Mouse (Mus musculus) heart, adult 2 months (tissue): ENCODE results near the gene Ifitm5. TPM values are rescaled to one million over a fixed set of nuclear protein-coding genes. Genes with fewer than 3 reads are reported as not detected.
"Not testable (repeated sequence)": the region's sequence is repeated elsewhere in the genome, so short reads cannot be mapped to it uniquely, and the experiment has no call there.

Experiments
- DNase-seq, 2 experiments: peaks; one replicate each; pipeline ENCODE4 v3.0.0; 2021
- H3K27ac ChIP-seq: fragments of 200-600 bp; 2 replicates; pipeline ENCODE4 v1.8.1; 2022
- H3K27me3 ChIP-seq: fragments of 200-500 bp; 2 replicates; pipeline ENCODE4 v1.6.1; 2012; ENCODE audit warnings: mild to moderate bottlenecking, low read length, inconsistent platforms, mixed read lengths; ENCODE audit not compliant: control insufficient read depth, insufficient read depth
- H3K36me3 ChIP-seq: fragments of 200-500 bp; 2 replicates; pipeline ENCODE4 v1.6.1; 2012; ENCODE audit warnings: low read length, inconsistent platforms; ENCODE audit not compliant: control insufficient read depth, insufficient read depth
- H3K4me1 ChIP-seq: fragments of 200-500 bp; 2 replicates; pipeline ENCODE4 v1.6.1; 2011; ENCODE audit warnings: low read length; ENCODE audit not compliant: control insufficient read depth, insufficient read depth
- H3K4me3 ChIP-seq: fragments of 200-600 bp; 2 replicates; pipeline ENCODE4 v1.8.1; 2022
- H3K79me2 ChIP-seq: fragments of 200-500 bp; replicated peaks from 2 replicates; pipeline ENCODE4 v1.6.1; 2012; ENCODE audit warnings: mild to moderate bottlenecking, inconsistent platforms, low read length, moderate library complexity, mixed read lengths; ENCODE audit not compliant: control insufficient read depth, insufficient read depth
- H3K9ac ChIP-seq: fragments of 200-500 bp; 2 replicates; pipeline ENCODE4 v1.6.1; 2012; ENCODE audit warnings: low read depth, mild to moderate bottlenecking, control low read depth, inconsistent platforms, low read length, mixed read lengths
- CTCF ChIP-seq: fragments of 200-600 bp; IDR thresholded peaks from 2 replicates; pipeline ENCODE4 v1.8.1; 2022; ENCODE audit warnings: antibody characterized with exemption, mild to moderate bottlenecking, moderate library complexity
- EP300 ChIP-seq: fragments of 200-500 bp; IDR thresholded peaks from 2 replicates; pipeline ENCODE4 v1.6.1; 2011; ENCODE audit warnings: low read depth, low read length, control low read depth; ENCODE audit not compliant: insufficient read depth
- POLR2A ChIP-seq: fragments of 200-500 bp; IDR thresholded peaks from 2 replicates; pipeline ENCODE4 v1.6.1; 2011; ENCODE audit warnings: mild to moderate bottlenecking, low read depth, low read length, control low read depth; ENCODE audit not compliant: insufficient read depth
- WGBS: fragments of 180-500 bp; shearing (Covaris S2); methylation state at CpG from one replicate; pipeline ENCODE4 v1.1.7; 2018; 5-methylcytosine and 5-hydroxymethylcytosine counted together
- intact Hi-C: fragments of 180-260 bp; cut with DNase I; formaldehyde crosslinking; loops from one replicate; pipeline ENCODE4 v1.15.1; 2025
- polyA plus RNA-seq: library from polyadenylated mRNA; depleted of rRNA; stranded (reverse); fragments of >200 nt; gene quantifications from 2 replicates; pipeline ENCODE4 v1.2.3, GENCODE M21; 2012
- total RNA-seq, 2 experiments: library from RNA; stranded (reverse); gene quantifications; 2 replicates each; pipeline ENCODE4 v1.2.3; 2021

Ifitm5 gene
- total and polyA plus RNA-seq, 3 experiments: 0.32 to 2.0 (median 0.34) TPM

GRCm38 (mm10) chr7:140975465-140975864 is 25.4 kb upstream of the Ifitm5 start:
- no peak overlapping the region for H3K9ac ChIP-seq
- TF ChIP-seq EP300 (no peak), CTCF (no peak), POLR2A (no peak)
- H3K4me3 ChIP-seq: no peak overlapping the region
- intact Hi-C loops: no loop called here
- H3K27ac ChIP-seq: no peak overlapping the region
- no peak for DNase-seq
- H3K27me3 ChIP-seq: no peaks in the 10 kb centered on the region
- H3K36me3 ChIP-seq: no peaks in the 10 kb centered on the region
- H3K79me2 ChIP-seq: no peaks in the 10 kb centered on the region
- H3K4me1 ChIP-seq: peaks cover 7% of the 10 kb centered on the region
- 43% methylated on average over 3 of the region's 3 CpGs for WGBS

- peaks cover 7% of the 10 kb centered on the region for H3K4me1 ChIP-seq
- H3K27me3 ChIP-seq: no peaks in the 10 kb centered on the region
- intact Hi-C loops: loop anchor here (5.0 kb wide), 1 partner anchor 32 kb away; no protein-coding TSS in a partner anchor
- no peaks in the 10 kb centered on the region for H3K79me2 ChIP-seq
- WGBS: 13% methylated on average over 9 of the region's 9 CpGs
- TF ChIP-seq CTCF (no peak), POLR2A (no peak), EP300 (no peak)
- H3K27ac ChIP-seq: peak overlapping the region; percentile 6
- DNase-seq: peak in 1 of 2 experiments; percentile 24
- H3K36me3 ChIP-seq: no peaks in the 10 kb centered on the region
- H3K4me3 ChIP-seq: no peak overlapping the region
- no peak overlapping the region for H3K9ac ChIP-seq
These were observed 24.8 kb upstream of the Ifitm5 start for GRCm38 (mm10) chr7:140974940-140975339.

- Histone ChIP-seq H3K9ac (no peak overlapping the region), H3K79me2 (no peaks in the 10 kb centered on the region), H3K4me1 (peaks cover 7% of the 10 kb centered on the region), H3K4me3 (no peak overlapping the region), H3K27me3 (no peaks in the 10 kb centered on the region), H3K27ac (no peak overlapping the region), H3K36me3 (no peaks in the 10 kb centered on the region)
- WGBS: 68% methylated on average over 14 of the region's 14 CpGs
- intact Hi-C loops: loop anchor here (5.0 kb wide), 1 partner anchor 34 kb away; no protein-coding TSS in a partner anchor
- DNase-seq: no peak
- no peak for TF ChIP-seq EP300
- no peak for TF ChIP-seq CTCF
- no peak for TF ChIP-seq POLR2A
These were observed 23.5 kb upstream of the Ifitm5 start for GRCm38 (mm10) chr7:140973396-140974165.

GRCm38 (mm10) chr7:140971479-140972171 is 21.5 kb upstream of the Ifitm5 start:
- peak; percentile 52 to 63 for DNase-seq
- Histone ChIP-seq H3K4me1 (peaks cover 7% of the 10 kb centered on the region), H3K36me3 (no peaks in the 10 kb centered on the region), H3K79me2 (no peaks in the 10 kb centered on the region), H3K4me3 (no peak overlapping the region), H3K27me3 (no peaks in the 10 kb centered on the region), H3K9ac (peak overlapping the region; percentile 18; the same call in 1 of the 2 replicates), H3K27ac (peak overlapping the region; percentile 76)
- TF ChIP-seq EP300: 0 out of 2 replicates have a peak, but pooled peaks have one; percentile 28
- no peak for TF ChIP-seq CTCF
- intact Hi-C loops: loop anchor here (2.0 to 5.0 kb wide), 2 partner anchors 31 to 36 kb away; partner anchors contain the start of gene Pgghg
- 40% methylated on average over 8 of the region's 8 CpGs for WGBS

GRCm38 (mm10) chr7:140970931-140971330 is 20.8 kb upstream of the Ifitm5 start:
- H3K36me3 ChIP-seq: no peaks in the 10 kb centered on the region
- peak in 1 of 2 experiments; percentile 32 for DNase-seq
- TF ChIP-seq EP300 (no peak), POLR2A (no peak)
- intact Hi-C loops: loop anchor here (2.0 to 5.0 kb wide), 2 partner anchors 30 to 36 kb away; partner anchors contain the start of gene Pgghg
- H3K4me3 ChIP-seq: no peak overlapping the region
- no peak overlapping the region for H3K9ac ChIP-seq
- H3K79me2 ChIP-seq: no peaks in the 10 kb centered on the region
- WGBS: 33% methylated on average over 7 of the region's 7 CpGs
- peaks cover 7% of the 10 kb centered on the region for H3K4me1 ChIP-seq
- peak overlapping the region; percentile 76 for H3K27ac ChIP-seq
- no peaks in the 10 kb centered on the region for H3K27me3 ChIP-seq

- H3K36me3 ChIP-seq, H3K27ac ChIP-seq, DNase-seq, H3K4me1 ChIP-seq, H3K4me3 ChIP-seq, intact Hi-C loops, H3K79me2 ChIP-seq, H3K9ac ChIP-seq, H3K27me3 ChIP-seq: not testable (repeated sequence)
- WGBS: 42% methylated on average over 3 of the region's 3 CpGs
These were observed 18.6 kb upstream of the Ifitm5 start for GRCm38 (mm10) chr7:140968710-140969109.
